Mouse (Mus musculus): ENCODE data around the gene Chad. TPM values are rescaled to one million over a fixed set of nuclear protein-coding genes. Genes with fewer than 3 reads are reported as not detected.

Chad gene
- polyA plus RNA-seq, 1 experiment from 2014 or later: not detected

- DNase-seq (no peak), ATAC-seq (ENCODE audit: low read depth) (no peak)
- no peaks in the 10 kb centered on the region for H3K27me3 ChIP-seq
- H3K4me3 ChIP-seq (replicated peaks): no peak overlapping the region
- WGBS (ENCODE audit: insufficient replicate concordance): 84% methylated on average over 5 of the region's 5 CpGs
- no peaks in the 10 kb centered on the region for H3K36me3 ChIP-seq
- no peak overlapping the region for H3K4me2 ChIP-seq
- no peak overlapping the region for H3K9ac ChIP-seq
- no peaks in the 10 kb centered on the region for H3K9me3 ChIP-seq (replicated peaks)
- H3K4me1 ChIP-seq (replicated peaks): peaks cover 18% of the 10 kb centered on the region
- H3K27ac ChIP-seq: no peak overlapping the region
Observed at GRCm38 (mm10) chr11:94546381-94546780, 18.5 kb upstream of the Chad start.

- H3K27me3 ChIP-seq: no peaks in the 10 kb centered on the region
- H3K36me3 ChIP-seq: no peaks in the 10 kb centered on the region
- H3K4me1 ChIP-seq (replicated peaks): peaks cover 18% of the 10 kb centered on the region
- H3K27ac ChIP-seq: no peak overlapping the region
- no peaks in the 10 kb centered on the region for H3K9me3 ChIP-seq (replicated peaks)
- 82% methylated on average over 6 of the region's 6 CpGs for WGBS (ENCODE audit: insufficient replicate concordance)
- no peak overlapping the region for H3K9ac ChIP-seq
- H3K4me2 ChIP-seq: no peak overlapping the region
- ATAC-seq (ENCODE audit: low read depth) (no peak), DNase-seq (no peak)
- H3K4me3 ChIP-seq (replicated peaks): no peak overlapping the region
Observed at GRCm38 (mm10) chr11:94547271-94547670, 17.6 kb upstream of the Chad start.

GRCm38 (mm10) chr11:94548041-94548784 lies 16.6 kb upstream of the Chad start:
- Histone ChIP-seq H3K9me3 (replicated peaks) (no peaks in the 10 kb centered on the region), H3K4me1 (replicated peaks) (peaks cover 18% of the 10 kb centered on the region), H3K4me2 (peak overlapping the region; percentile 83), H3K27me3 (no peaks in the 10 kb centered on the region), H3K36me3 (no peaks in the 10 kb centered on the region), H3K9ac (peak overlapping the region; percentile 74), H3K4me3 (replicated peaks) (peak overlapping the region; percentile 71), H3K27ac (no peak overlapping the region)
- WGBS (ENCODE audit: insufficient replicate concordance): 9% methylated on average over 24 of the region's 24 CpGs
- ATAC-seq (ENCODE audit: low read depth) (peak; percentile 21), DNase-seq (no peak)

- ATAC-seq (ENCODE audit: low read depth): peak; percentile 79
- Histone ChIP-seq H3K4me3 (replicated peaks) (peak within 1 kb of the TSS; percentile 71), H3K27ac (peak within 1 kb of the TSS; percentile 54; the same call in 1 of the 2 replicates), H3K9me3 (replicated peaks) (no peaks in the 10 kb centered on the region), H3K4me1 (replicated peaks) (peaks cover 18% of the 10 kb centered on the region), H3K36me3 (no peaks in the 10 kb centered on the region), H3K4me2 (peak within 1 kb of the TSS; percentile 83), H3K27me3 (no peaks in the 10 kb centered on the region), H3K9ac (peak within 1 kb of the TSS; percentile 74)
- WGBS (ENCODE audit: insufficient replicate concordance): 4% methylated on average over 49 of the region's 49 CpGs
- DNase-seq: peak; percentile 84
Observed at GRCm38 (mm10) chr11:94548888-94549690, 15.8 kb upstream of the Chad start, which contains the start of gene Rsad1. Rsad1 (minus strand) TSS chr11:94549255.

GRCm38 (mm10) chr11:94549691-94550441 lies 15.0 kb upstream of the Chad start:
- H3K36me3 ChIP-seq: no peaks in the 10 kb centered on the region
- no peaks in the 10 kb centered on the region for H3K9me3 ChIP-seq (replicated peaks)
- H3K4me3 ChIP-seq (replicated peaks): 0 out of 2 replicates have a peak overlapping the region, but pooled peaks have one; percentile 71
- H3K4me2 ChIP-seq: peak overlapping the region; percentile 83
- ATAC-seq (ENCODE audit: low read depth): no peak
- WGBS (ENCODE audit: insufficient replicate concordance): 35% methylated on average over 10 of the region's 10 CpGs
- H3K27ac ChIP-seq: no peak overlapping the region
- H3K9ac ChIP-seq: no peak overlapping the region
- peaks cover 18% of the 10 kb centered on the region for H3K4me1 ChIP-seq (replicated peaks)
- DNase-seq: no peak
- no peaks in the 10 kb centered on the region for H3K27me3 ChIP-seq

- ATAC-seq (ENCODE audit: low read depth): no peak
- 58% methylated on average over 5 of the region's 5 CpGs for WGBS (ENCODE audit: insufficient replicate concordance)
- H3K27ac ChIP-seq: no peak overlapping the region
Observed at GRCm38 (mm10) chr11:94550442-94550744, 14.5 kb upstream of the Chad start.

GRCm38 (mm10) chr11:94558226-94558625 lies 6.6 kb upstream of the Chad start:
- H3K4me3 ChIP-seq (replicated peaks): no peak overlapping the region
- WGBS (ENCODE audit: insufficient replicate concordance): 56% methylated on average over 3 of the region's 3 CpGs
- no peaks in the 10 kb centered on the region for H3K9me3 ChIP-seq (replicated peaks)
- no peak overlapping the region for H3K27ac ChIP-seq
- H3K27me3 ChIP-seq: no peaks in the 10 kb centered on the region
- H3K4me2 ChIP-seq: no peak overlapping the region
- DNase-seq: no peak
- ATAC-seq (ENCODE audit: low read depth): no peak
- no peaks in the 10 kb centered on the region for H3K36me3 ChIP-seq
- H3K4me1 ChIP-seq (replicated peaks): no peaks in the 10 kb centered on the region
- no peak overlapping the region for H3K9ac ChIP-seq

More at GRCm38 (mm10) chr11:94550442-94550744, 14.5 kb upstream of the Chad start:
- Histone ChIP-seq H3K9ac (no peak overlapping the region), H3K4me2 (no peak overlapping the region), H3K36me3 (no peaks in the 10 kb centered on the region), H3K4me3 (replicated peaks) (no peak overlapping the region), H3K9me3 (replicated peaks) (no peaks in the 10 kb centered on the region), H3K27me3 (no peaks in the 10 kb centered on the region), H3K4me1 (replicated peaks) (peaks cover 18% of the 10 kb centered on the region)
- DNase-seq: no peak

GRCm38 (mm10) chr11:94563383-94563782 lies 1.5 kb upstream of the Chad start:
- WGBS (ENCODE audit: insufficient replicate concordance): 75% methylated on average over 5 of the region's 5 CpGs
- Histone ChIP-seq H3K4me1 (replicated peaks) (peaks cover 19% of the 10 kb centered on the region), H3K9me3 (replicated peaks) (no peaks in the 10 kb centered on the region), H3K27ac (no peak overlapping the region), H3K27me3 (peaks cover 28% of the 10 kb centered on the region), H3K36me3 (no peaks in the 10 kb centered on the region), H3K4me2 (no peak overlapping the region), H3K4me3 (replicated peaks) (no peak overlapping the region), H3K9ac (no peak overlapping the region)
- ATAC-seq (ENCODE audit: low read depth) (no peak), DNase-seq (no peak)

GRCm38 (mm10) chr11:94563821-94564220 lies 1.0 kb upstream of the Chad start:
- Histone ChIP-seq H3K4me3 (replicated peaks) (no peak overlapping the region), H3K27ac (no peak overlapping the region)

GRCm38 (mm10) chr11:94565151-94565479 lies 268 bp downstream of the Chad start:
- Histone ChIP-seq H3K9ac (no peak overlapping the region), H3K4me3 (replicated peaks) (peak overlapping the region; percentile 28; the same call in 1 of the 2 replicates), H3K4me1 (replicated peaks) (peaks cover 19% of the 10 kb centered on the region), H3K27ac (no peak overlapping the region), H3K36me3 (0 out of 2 replicates have a peak, but pooled peaks cover 5% of the 10 kb centered on the region), H3K4me2 (peak overlapping the region; percentile 57), H3K9me3 (replicated peaks) (no peaks in the 10 kb centered on the region), H3K27me3 (peaks cover 28% of the 10 kb centered on the region)
- ATAC-seq (ENCODE audit: low read depth) (no peak), DNase-seq (no peak)
- 13% methylated on average over 16 of the region's 16 CpGs for WGBS (ENCODE audit: insufficient replicate concordance)

More at GRCm38 (mm10) chr11:94563821-94564220, 1.0 kb upstream of the Chad start:
- DNase-seq: no peak
- no peak for ATAC-seq (ENCODE audit: low read depth)
- Histone ChIP-seq H3K4me1 (replicated peaks) (peaks cover 19% of the 10 kb centered on the region), H3K36me3 (no peaks in the 10 kb centered on the region), H3K9ac (0 out of 2 replicates have a peak overlapping the region, but pooled peaks have one; percentile 13), H3K27me3 (peaks cover 28% of the 10 kb centered on the region), H3K9me3 (replicated peaks) (no peaks in the 10 kb centered on the region), H3K4me2 (peak overlapping the region; percentile 57)
- WGBS (ENCODE audit: insufficient replicate concordance): 30% methylated on average over 5 of the region's 5 CpGs

GRCm38 (mm10) chr11:94566534-94566933 lies 1.7 kb downstream of the Chad start:
- H3K4me1 ChIP-seq (replicated peaks): peaks cover 19% of the 10 kb centered on the region
- H3K9me3 ChIP-seq (replicated peaks): no peaks in the 10 kb centered on the region
- no peak overlapping the region for H3K27ac ChIP-seq
- H3K4me2 ChIP-seq: no peak overlapping the region
- peaks cover 28% of the 10 kb centered on the region for H3K27me3 ChIP-seq
- no peak for DNase-seq
- no peak overlapping the region for H3K9ac ChIP-seq
- whole genome bisulfite sequencing (ENCODE audit: insufficient replicate concordance): 39% methylated on average over 6 of the region's 6 CpGs
- 0 out of 2 replicates have a peak, but pooled peaks cover 5% of the 10 kb centered on the region for H3K36me3 ChIP-seq
- peak; percentile 28 for ATAC-seq (ENCODE audit: low read depth)
- H3K4me3 ChIP-seq (replicated peaks): no peak overlapping the region

Data from liver, embryonic 13.5 days (tissue).